Mouse (Mus musculus): ENCODE data around the gene Fam186b.

Fam186b gene

GRCm38 (mm10) chr15:99223585-99224207 is 72.0 kb downstream of the Fam186b start:
- peak; percentile 66 to 71 for DNase-seq

DNA sequence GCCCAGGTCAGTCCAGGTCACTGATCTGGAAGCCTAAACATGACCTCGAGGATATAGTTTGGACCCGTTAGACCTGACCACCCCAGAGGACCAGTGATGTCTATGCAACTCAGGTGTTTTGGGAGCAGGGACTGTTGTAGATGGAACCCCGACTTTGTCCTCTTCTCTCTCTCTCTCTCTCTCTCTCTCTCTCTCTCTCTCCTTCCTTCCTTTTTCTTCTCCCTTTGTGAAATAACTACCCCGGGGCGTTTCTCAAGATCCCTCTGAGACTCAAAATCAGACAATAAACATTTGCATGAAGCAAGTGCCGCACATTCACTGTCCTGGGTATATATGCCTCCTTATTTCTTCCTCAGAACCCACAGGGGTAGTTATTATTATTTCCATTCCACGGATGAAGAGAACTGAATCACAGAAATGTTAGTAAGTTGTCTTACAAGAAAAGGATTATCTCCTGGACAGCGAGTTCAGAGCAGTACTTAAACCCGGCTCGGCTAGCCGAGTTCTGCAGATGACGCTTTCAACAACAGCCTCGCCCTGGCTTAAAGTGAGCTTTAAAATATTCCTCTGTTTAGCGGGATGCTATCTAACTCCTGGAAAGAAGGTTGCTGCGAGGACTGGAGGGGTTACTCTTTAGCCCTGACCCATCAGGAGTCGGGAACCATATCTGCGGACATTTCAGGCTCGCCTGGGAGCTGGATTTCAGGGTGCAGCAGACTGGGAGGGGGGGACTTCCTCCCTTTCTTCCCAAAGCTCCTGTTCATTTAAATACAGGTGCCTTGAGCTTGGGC is 72.7 kb downstream of the Fam186b start:
- DNase-seq: no peak

- DNase-seq: no peak
Observed at GRCm38 (mm10) chr15:99221315-99221952, 74.3 kb downstream of the Fam186b start.
